Mouse (Mus musculus) neural tube, embryonic 14.5 days (tissue): ENCODE data around the gene Upp2. TPM values are rescaled to one million over a fixed set of nuclear protein-coding genes. Genes with fewer than 3 reads are reported as not detected.

Experiments
- ATAC-seq: fragments of 200-750 bp; cut with Nextera tagmentation; 2 replicates; pipeline ENCODE4 v1.8.0; 2017; ENCODE audit warnings: low read depth, mild to moderate bottlenecking, moderate TSS enrichment, moderate library complexity
- H3K27ac ChIP-seq: fragments of 300-500 bp; sonication (generic); 2 replicates; pipeline ENCODE4 v1.5.1; 2014; ENCODE audit warnings: low read depth, mild to moderate bottlenecking, control low read depth, low read length, moderate library complexity, mixed read lengths
- H3K27me3 ChIP-seq: fragments of 300-500 bp; sonication (generic); 2 replicates; pipeline ENCODE4 v1.6.1; 2014; ENCODE audit warnings: low read length; ENCODE audit not compliant: control insufficient read depth, insufficient read depth
- H3K36me3 ChIP-seq: fragments of 300-500 bp; sonication (generic); 2 replicates; pipeline ENCODE4 v1.6.1; 2014; ENCODE audit warnings: low read length, mixed read lengths; ENCODE audit not compliant: control insufficient read depth, insufficient read depth
- H3K4me1 ChIP-seq: fragments of 300-500 bp; sonication (generic); 2 replicates; pipeline ENCODE4 v1.6.1; 2014; ENCODE audit warnings: low read length; ENCODE audit not compliant: control insufficient read depth, insufficient read depth
- H3K4me2 ChIP-seq: fragments of 300-500 bp; sonication (generic); 2 replicates; pipeline ENCODE4 v1.6.1; 2014; ENCODE audit warnings: mild to moderate bottlenecking, low read depth, low read length, control low read depth
- H3K4me3 ChIP-seq: fragments of 300-500 bp; sonication (generic); 2 replicates; pipeline ENCODE4 v1.5.1; 2014; ENCODE audit warnings: low read depth, low read length, control low read depth, mixed read lengths
- H3K9ac ChIP-seq: fragments of 300-500 bp; sonication (generic); replicated peaks from 2 replicates; pipeline ENCODE4 v1.6.1; 2014; ENCODE audit warnings: low read depth, mild to moderate bottlenecking, control low read depth, low read length, mixed read lengths
- H3K9me3 ChIP-seq: fragments of 300-500 bp; sonication (generic); 2 replicates; pipeline ENCODE4 v1.6.1; 2016; ENCODE audit warnings: low read length; ENCODE audit not compliant: control insufficient read depth
- WGBS: fragments of 180-500 bp; shearing (Covaris S2); extraction: QIAGEN DNeasy Blood & Tissue Kit; methylation state at CpG from one replicate; pipeline ENCODE4 v1.1.7; 2014; 5-methylcytosine and 5-hydroxymethylcytosine counted together
- polyA plus RNA-seq: library from polyadenylated mRNA; unstranded; fragments of >200 nt; fragmentation: Nextera tagmentation; extraction: Ambion mirVana; gene quantifications from 2 replicates; pipeline ENCODE4 v1.2.1, GENCODE M21; 2014

Gene Upp2
- polyA plus RNA-seq, 1 experiment from 2014 or later = 16.4 TPM

DNA sequence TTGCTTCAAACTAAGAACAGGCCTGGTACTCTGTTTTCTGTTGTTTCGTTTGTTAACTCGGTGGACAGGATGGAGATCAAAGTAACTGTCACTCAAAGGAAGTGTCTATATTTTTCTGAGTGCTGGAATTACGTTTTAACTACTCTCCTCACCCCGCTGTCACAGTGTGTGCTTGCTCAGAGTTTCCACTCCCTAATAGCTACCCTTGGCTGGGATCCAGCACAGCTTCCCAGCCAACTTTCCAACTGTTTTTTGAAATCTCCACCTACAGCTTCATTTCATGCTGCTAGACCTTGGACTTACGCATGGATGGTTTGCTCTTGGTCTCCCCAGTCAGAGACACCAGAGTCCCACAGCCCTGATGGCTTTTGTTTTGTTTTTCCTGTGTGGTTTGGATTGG is 144.8 kb downstream of the Upp2 start:
- no peak overlapping the region for H3K4me2 ChIP-seq
- no peak overlapping the region for H3K9ac ChIP-seq
- H3K27ac ChIP-seq = no peak overlapping the region
- H3K36me3 ChIP-seq = no peaks in the 10 kb centered on the region
- no peak for ATAC-seq
- H3K9me3 ChIP-seq = no peaks in the 10 kb centered on the region
- H3K4me3 ChIP-seq = no peak overlapping the region
- no peaks in the 10 kb centered on the region for H3K4me1 ChIP-seq
- 68% methylated on average over 5 of the region's 5 CpGs for WGBS
- no peaks in the 10 kb centered on the region for H3K27me3 ChIP-seq

DNA sequence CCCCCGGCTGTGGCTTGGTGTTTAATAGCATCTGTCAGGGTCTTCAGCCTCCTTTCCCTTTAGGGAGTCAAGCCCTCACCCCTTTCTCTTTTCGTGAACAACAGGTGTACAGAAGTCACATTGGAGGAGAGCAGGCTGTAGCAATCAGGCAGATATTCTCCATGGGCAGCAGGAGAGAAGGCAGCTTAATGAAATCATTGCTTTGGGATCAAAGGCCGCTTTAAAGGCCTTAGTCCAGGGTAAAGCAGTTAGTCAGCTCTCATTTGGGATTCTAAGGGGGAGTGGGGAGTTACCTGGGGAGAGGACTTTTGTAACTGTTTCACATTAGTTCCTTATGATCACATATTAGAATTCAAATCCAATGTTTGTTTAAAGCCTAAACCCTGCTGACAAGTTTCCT is 150.8 kb downstream of the Upp2 start:
- Histone ChIP-seq H3K27me3 (no peaks in the 10 kb centered on the region), H3K4me2 (no peak overlapping the region), H3K4me3 (no peak overlapping the region), H3K9me3 (no peaks in the 10 kb centered on the region), H3K36me3 (no peaks in the 10 kb centered on the region), H3K27ac (no peak overlapping the region), H3K9ac (no peak overlapping the region), H3K4me1 (no peaks in the 10 kb centered on the region)
- no peak for ATAC-seq
- 46% methylated on average over 3 of the region's 3 CpGs for WGBS

DNA sequence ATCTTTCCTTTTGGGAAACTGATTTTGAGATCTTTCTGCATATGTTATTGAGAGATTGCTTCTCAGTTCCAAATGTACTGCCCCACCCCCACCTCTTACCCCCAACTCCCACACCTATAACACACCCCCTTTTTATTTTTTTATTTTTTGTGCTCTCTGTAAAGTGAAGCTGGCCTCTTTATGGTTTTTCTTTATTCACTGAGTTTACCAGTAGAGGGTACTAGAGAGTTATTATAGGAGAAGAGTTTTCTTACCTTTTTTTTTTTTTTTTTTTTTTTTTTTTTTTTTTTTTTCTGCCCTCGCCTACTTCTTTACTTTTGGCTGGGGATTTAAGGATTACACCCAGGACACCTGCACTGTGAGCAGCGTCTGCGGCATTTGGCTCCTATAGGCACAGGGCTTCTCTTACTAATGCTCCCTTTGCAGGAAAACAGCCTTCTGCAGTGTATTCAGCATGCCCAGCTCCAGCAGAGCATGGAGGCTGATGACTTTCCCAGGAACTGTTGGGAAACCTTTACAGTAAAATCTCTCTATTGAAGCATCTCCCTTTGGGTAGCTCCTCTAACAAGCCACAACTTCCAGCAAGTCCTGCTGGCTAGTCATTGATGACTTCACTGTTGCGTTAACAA is 170.2 kb downstream of the Upp2 start:
- Histone ChIP-seq H3K36me3 (no peaks in the 10 kb centered on the region), H3K27ac (no peak overlapping the region), H3K4me2 (no peak overlapping the region), H3K4me1 (no peaks in the 10 kb centered on the region), H3K9me3 (no peaks in the 10 kb centered on the region), H3K4me3 (no peak overlapping the region), H3K27me3 (no peaks in the 10 kb centered on the region), H3K9ac (no peak overlapping the region)
- no peak for ATAC-seq
- WGBS = 45% methylated on average over 4 of the region's 4 CpGs

DNA sequence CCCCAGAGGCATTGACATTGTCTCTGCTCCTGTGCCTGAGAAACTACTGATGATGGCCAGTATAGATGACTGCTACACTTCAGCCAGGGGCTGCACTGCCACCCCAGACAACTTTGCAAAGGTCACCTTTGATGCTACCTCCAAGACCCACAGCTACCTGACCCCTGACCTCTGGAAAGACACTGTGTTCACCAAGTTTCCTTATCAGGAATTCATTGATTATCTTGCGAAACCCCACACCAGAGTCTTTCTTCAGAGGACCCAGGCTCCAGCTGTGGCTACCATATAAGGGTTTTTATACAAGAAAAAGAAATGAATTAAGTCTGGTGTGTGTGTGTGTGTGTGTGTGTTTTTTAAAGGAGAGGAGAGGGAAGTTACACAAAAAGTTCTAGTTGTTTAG is 174.1 kb downstream of the Upp2 start:
- no peaks in the 10 kb centered on the region for H3K9me3 ChIP-seq
- H3K9ac ChIP-seq = no peak overlapping the region
- no peak overlapping the region for H3K4me3 ChIP-seq
- H3K4me1 ChIP-seq = no peaks in the 10 kb centered on the region
- ATAC-seq = no peak
- H3K27me3 ChIP-seq = no peaks in the 10 kb centered on the region
- H3K4me2 ChIP-seq = no peak overlapping the region
- WGBS = 94% methylated on average over 1 of the region's 1 CpGs
- no peak overlapping the region for H3K27ac ChIP-seq
- H3K36me3 ChIP-seq = no peaks in the 10 kb centered on the region

DNA sequence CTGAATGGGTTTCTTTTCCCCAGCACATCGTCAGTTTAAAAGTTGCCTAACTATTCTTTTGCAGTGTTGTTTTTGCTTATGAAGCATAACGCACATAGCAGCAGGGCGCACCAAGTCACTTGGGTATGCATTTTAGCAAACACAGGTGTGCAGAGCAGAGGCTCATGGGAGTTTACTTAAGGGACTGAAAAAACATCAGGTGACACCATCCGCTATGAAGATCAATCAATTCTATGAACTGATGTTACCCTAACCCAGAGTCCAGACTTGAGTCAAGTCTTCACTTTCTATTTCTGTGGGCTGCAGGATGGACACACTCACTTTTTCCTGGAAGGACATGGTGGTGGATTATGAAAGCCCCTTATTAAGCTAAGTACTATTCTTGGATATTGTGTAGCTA is 174.9 kb downstream of the Upp2 start:
- 92% methylated on average over 4 of the region's 4 CpGs for WGBS
- no peak for ATAC-seq

DNA sequence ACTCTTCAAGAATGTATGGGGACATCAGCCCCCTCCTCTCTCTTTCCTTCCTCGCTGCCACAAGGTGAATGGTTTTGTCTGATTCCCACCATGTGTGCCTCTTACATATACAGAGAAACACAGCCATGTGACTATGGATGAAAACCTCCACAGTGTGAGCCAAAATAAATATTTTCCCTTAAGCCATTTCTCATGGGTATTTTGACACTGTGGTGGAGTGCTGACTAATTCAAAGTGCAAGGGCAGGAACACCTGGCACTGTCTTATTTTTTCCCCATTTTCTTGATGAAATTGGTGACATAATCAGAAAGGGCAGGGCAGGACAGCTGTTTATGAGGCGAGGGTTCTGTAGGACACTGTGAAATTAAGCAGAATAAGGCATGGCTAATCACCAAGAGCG is 176.3 kb downstream of the Upp2 start:
- Histone ChIP-seq H3K27me3 (no peaks in the 10 kb centered on the region), H3K4me3 (no peak overlapping the region), H3K4me1 (no peaks in the 10 kb centered on the region), H3K9me3 (no peaks in the 10 kb centered on the region), H3K4me2 (no peak overlapping the region), H3K27ac (no peak overlapping the region), H3K9ac (no peak overlapping the region), H3K36me3 (no peaks in the 10 kb centered on the region)
- no peak for ATAC-seq
- WGBS = 80% methylated on average over 3 of the region's 3 CpGs

More for the DNA sequence above, 174.9 kb downstream of the Upp2 start:
- Histone ChIP-seq H3K27ac (no peak overlapping the region), H3K4me3 (no peak overlapping the region), H3K9me3 (no peaks in the 10 kb centered on the region), H3K27me3 (no peaks in the 10 kb centered on the region), H3K4me1 (no peaks in the 10 kb centered on the region), H3K9ac (no peak overlapping the region), H3K4me2 (no peak overlapping the region), H3K36me3 (no peaks in the 10 kb centered on the region)

DNA sequence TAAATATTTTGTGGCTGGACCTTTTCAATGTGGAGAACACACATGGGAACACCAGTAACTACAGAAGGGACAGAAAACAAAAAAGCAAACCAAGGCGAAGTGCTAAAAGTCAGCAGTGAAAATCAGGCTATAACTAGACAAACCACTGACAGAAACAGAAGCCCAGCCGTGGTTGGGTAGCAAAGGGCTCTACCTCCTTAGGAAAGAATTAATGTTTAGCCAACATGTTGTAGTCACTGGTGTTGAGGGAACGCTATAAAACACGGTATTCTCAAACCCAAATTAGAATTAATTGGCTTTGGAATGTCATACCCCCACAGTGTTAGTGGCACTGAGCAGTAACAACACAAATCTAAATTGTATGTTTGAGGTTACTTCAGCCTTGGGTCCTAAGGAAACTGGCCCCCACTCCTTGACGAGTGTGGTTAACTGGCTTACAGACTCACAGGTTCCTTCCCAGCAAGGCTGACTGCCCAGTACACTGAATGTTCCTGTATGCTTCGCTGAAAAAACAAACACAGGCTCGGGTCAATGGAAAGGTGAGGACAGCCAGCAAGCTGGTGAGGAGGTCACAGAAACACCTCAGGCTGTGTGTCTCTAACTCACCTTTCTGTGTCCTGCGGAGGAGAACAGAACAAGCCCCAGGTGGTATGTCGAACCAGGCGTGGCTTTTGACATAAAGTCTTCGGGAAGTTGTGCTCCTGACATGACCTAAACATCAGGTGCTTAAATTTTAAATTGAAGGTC is 180.6 kb downstream of the Upp2 start:
- no peak overlapping the region for H3K4me2 ChIP-seq
- no peaks in the 10 kb centered on the region for H3K27me3 ChIP-seq
- no peak for ATAC-seq
- H3K4me1 ChIP-seq = no peaks in the 10 kb centered on the region
- no peaks in the 10 kb centered on the region for H3K9me3 ChIP-seq
- H3K9ac ChIP-seq = no peak overlapping the region
- H3K36me3 ChIP-seq = no peaks in the 10 kb centered on the region
- no peak overlapping the region for H3K27ac ChIP-seq
- WGBS = 81% methylated on average over 11 of the region's 11 CpGs
- H3K4me3 ChIP-seq = no peak overlapping the region

DNA sequence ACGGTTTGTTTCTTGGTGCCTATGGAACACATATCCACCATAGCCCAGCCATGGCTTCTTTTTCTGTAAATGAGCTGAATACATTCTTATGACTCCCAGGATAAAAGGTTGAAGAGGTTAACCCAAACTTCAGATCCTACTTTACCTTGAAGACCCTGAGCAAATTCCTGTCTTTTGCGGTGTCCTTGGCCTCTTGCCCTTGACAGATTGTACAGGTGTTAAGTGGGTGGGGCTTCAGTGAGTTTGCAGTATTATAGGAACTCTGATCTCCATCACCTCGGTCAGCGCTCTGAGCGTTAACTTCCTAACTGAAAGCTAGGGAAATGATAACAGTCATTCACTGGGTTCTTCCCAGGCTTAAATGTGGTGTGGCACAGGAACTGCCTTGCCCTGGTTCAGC is 181.2 kb downstream of the Upp2 start:
- Histone ChIP-seq H3K9ac (no peak overlapping the region), H3K9me3 (no peaks in the 10 kb centered on the region), H3K36me3 (no peaks in the 10 kb centered on the region), H3K27ac (no peak overlapping the region), H3K4me3 (no peak overlapping the region), H3K27me3 (no peaks in the 10 kb centered on the region), H3K4me2 (no peak overlapping the region), H3K4me1 (no peaks in the 10 kb centered on the region)
- no peak for ATAC-seq
- 90% methylated on average over 5 of the region's 5 CpGs for WGBS

DNA sequence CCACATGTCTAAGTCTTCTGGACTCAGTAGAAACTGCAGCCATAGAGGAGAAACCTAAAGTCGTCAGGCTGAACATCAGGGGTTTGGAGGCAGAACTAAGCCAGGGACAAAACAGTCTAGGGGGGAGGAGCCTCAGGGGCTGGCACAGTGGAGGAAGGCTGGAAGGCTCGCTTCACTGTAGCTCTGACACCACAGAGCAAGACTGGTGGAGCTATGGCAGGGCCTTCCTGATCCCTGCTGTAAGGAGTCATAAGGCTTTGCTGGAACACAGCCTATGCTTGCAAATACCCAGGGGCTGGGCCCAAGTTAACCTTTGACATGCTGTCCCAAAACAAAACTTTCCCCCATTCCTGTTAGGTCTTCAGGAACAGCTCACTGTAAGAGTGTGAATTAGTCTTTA is 185.8 kb downstream of the Upp2 start:
- Histone ChIP-seq H3K4me2 (no peak overlapping the region), H3K9ac (no peak overlapping the region), H3K4me1 (no peaks in the 10 kb centered on the region), H3K27me3 (no peaks in the 10 kb centered on the region), H3K36me3 (no peaks in the 10 kb centered on the region), H3K27ac (no peak overlapping the region), H3K4me3 (no peak overlapping the region), H3K9me3 (no peaks in the 10 kb centered on the region)
- no peak for ATAC-seq
- 31% methylated on average over 2 of the region's 2 CpGs for WGBS
